Mouse (Mus musculus): Measurements from ENCODE around the gene Hspa13. TPM values are rescaled to one million over a fixed set of nuclear protein-coding genes. Genes with fewer than 3 reads are reported as not detected.
A peak's percentile ranks its signal among the peaks of the same experiment; 100 is the strongest.

Hspa13 gene
- total RNA-seq (2012; rRNA removed), result 32.8 and 35.6 TPM in 2 replicates

GRCm38 (mm10) chr16:75766388-75767249 lies at the start of gene Hspa13:
TSS of gene Hspa13 (minus strand) at chr16:75767104.
- Histone ChIP-seq H3K9ac (ENCODE audit: insufficient read depth, low read depth, low read length, poor library complexity, severe bottlenecking) (peak within 1 kb of the TSS; percentile 92), H3K9me3 (ENCODE audit: control insufficient read depth, insufficient read depth, low read depth, low read length) (no peaks in the 10 kb centered on the region), H3K36me3 (ENCODE audit: control insufficient read depth, insufficient read depth, low read length, poor library complexity, severe bottlenecking) (no peaks in the 10 kb centered on the region; the same call in 1 of the 2 replicates), H3K4me1 (ENCODE audit: control insufficient read depth in 2 of 2, insufficient read depth in 2 of 2, low read length in 2 of 2, poor library complexity in 1 of 2) (no peaks in the 10 kb centered on the region; a peak in 1 of 4 replicates), H3K4me3 (ENCODE audit: insufficient read depth in 1 of 2, low read depth in 1 of 2, low read length in 2 of 2, poor library complexity in 1 of 2, severe bottlenecking in 1 of 2) (peak within 1 kb of the TSS; percentile 98 to 99), H3K27ac (ENCODE audit: insufficient read depth, low read depth, low read length, poor library complexity, severe bottlenecking) (0 out of 2 replicates have a peak within 1 kb of the TSS, but pooled peaks have one; percentile 30)
- in situ Hi-C loops (cut with MboI; ENCODE audit: low sequenced_read_pairs in 2 of 2, unreplicated experiment in 2 of 2), result no loop called here
- TF ChIP-seq MAFK (IDR thresholded peaks at IDR 0.05; ENCODE audit: insufficient read depth, low read depth, low read length) (0 out of 2 replicates have a peak, but pooled peaks have one; percentile 44), ZNF384 (IDR thresholded peaks at IDR 0.05; ENCODE audit: low read depth, low read length) (peak; percentile 99), ZC3H11A (IDR thresholded peaks at IDR 0.05; ENCODE audit: borderline replicate concordance, low read depth, low read length) (no peak), HCFC1 (IDR thresholded peaks at IDR 0.05; ENCODE audit: borderline replicate concordance, insufficient read depth, low read length) (peak; percentile 95), CHD2 (IDR thresholded peaks at IDR 0.05; ENCODE audit: low read depth, low read length) (no peak)
- DNase-seq (ENCODE audit: low read depth, low spot score), result peak; percentile 87

- in situ Hi-C loops (cut with MboI; ENCODE audit: low sequenced_read_pairs in 2 of 2, unreplicated experiment in 2 of 2), result no loop called here
- H3K4me1 ChIP-seq (ENCODE audit: control insufficient read depth in 2 of 2, insufficient read depth in 2 of 2, low read length in 2 of 2, poor library complexity in 1 of 2), result no peaks in the 10 kb centered on the region
- no peak overlapping the region for H3K4me3 ChIP-seq (ENCODE audit: insufficient read depth in 1 of 2, low read depth in 1 of 2, low read length in 2 of 2, poor library complexity in 1 of 2, severe bottlenecking in 1 of 2)
- no peak overlapping the region for H3K27ac ChIP-seq (ENCODE audit: insufficient read depth, low read depth, low read length, poor library complexity, severe bottlenecking)
- no peaks in the 10 kb centered on the region for H3K9me3 ChIP-seq (ENCODE audit: control insufficient read depth, insufficient read depth, low read depth, low read length)
- no peak for TF ChIP-seq MAFK (IDR thresholded peaks at IDR 0.05; ENCODE audit: insufficient read depth, low read depth, low read length)
- no peak for TF ChIP-seq ZNF384 (IDR thresholded peaks at IDR 0.05; ENCODE audit: low read depth, low read length)
- TF ChIP-seq HCFC1 (IDR thresholded peaks at IDR 0.05; ENCODE audit: borderline replicate concordance, insufficient read depth, low read length), result no peak
- TF ChIP-seq ZC3H11A (IDR thresholded peaks at IDR 0.05; ENCODE audit: borderline replicate concordance, low read depth, low read length), result no peak
- TF ChIP-seq CHD2 (IDR thresholded peaks at IDR 0.05; ENCODE audit: low read depth, low read length), result no peak
- DNase-seq (ENCODE audit: low read depth, low spot score), result no peak
- H3K36me3 ChIP-seq (ENCODE audit: control insufficient read depth, insufficient read depth, low read length, poor library complexity, severe bottlenecking), result no peaks in the 10 kb centered on the region
- no peak overlapping the region for H3K9ac ChIP-seq (ENCODE audit: insufficient read depth, low read depth, low read length, poor library complexity, severe bottlenecking)
These were observed 12.4 kb upstream of the Hspa13 start for GRCm38 (mm10) chr16:75779271-75779670.

GRCm38 (mm10) chr16:75773222-75773621 lies 6.3 kb upstream of the Hspa13 start:
- Histone ChIP-seq H3K9ac (ENCODE audit: insufficient read depth, low read depth, low read length, poor library complexity, severe bottlenecking) (no peak overlapping the region), H3K9me3 (ENCODE audit: control insufficient read depth, insufficient read depth, low read depth, low read length) (no peaks in the 10 kb centered on the region), H3K4me1 (ENCODE audit: control insufficient read depth in 2 of 2, insufficient read depth in 2 of 2, low read length in 2 of 2, poor library complexity in 1 of 2) (no peaks in the 10 kb centered on the region), H3K27ac (ENCODE audit: insufficient read depth, low read depth, low read length, poor library complexity, severe bottlenecking) (no peak overlapping the region), H3K36me3 (ENCODE audit: control insufficient read depth, insufficient read depth, low read length, poor library complexity, severe bottlenecking) (no peaks in the 10 kb centered on the region), H3K4me3 (ENCODE audit: insufficient read depth in 1 of 2, low read depth in 1 of 2, low read length in 2 of 2, poor library complexity in 1 of 2, severe bottlenecking in 1 of 2) (no peak overlapping the region)
- in situ Hi-C loops (cut with MboI; ENCODE audit: low sequenced_read_pairs in 2 of 2, unreplicated experiment in 2 of 2), result no loop called here
- TF ChIP-seq ZNF384 (IDR thresholded peaks at IDR 0.05; ENCODE audit: low read depth, low read length), result no peak
- no peak for TF ChIP-seq ZC3H11A (IDR thresholded peaks at IDR 0.05; ENCODE audit: borderline replicate concordance, low read depth, low read length)
- TF ChIP-seq CHD2 (IDR thresholded peaks at IDR 0.05; ENCODE audit: low read depth, low read length), result no peak
- no peak for TF ChIP-seq MAFK (IDR thresholded peaks at IDR 0.05; ENCODE audit: insufficient read depth, low read depth, low read length)
- no peak for TF ChIP-seq HCFC1 (IDR thresholded peaks at IDR 0.05; ENCODE audit: borderline replicate concordance, insufficient read depth, low read length)
- no peak for DNase-seq (ENCODE audit: low read depth, low spot score)

- H3K9ac ChIP-seq (ENCODE audit: insufficient read depth, low read depth, low read length, poor library complexity, severe bottlenecking), result no peak overlapping the region; the same call in 1 of the 2 replicates
- no peak for DNase-seq (ENCODE audit: low read depth, low spot score)
- no peaks in the 10 kb centered on the region for H3K9me3 ChIP-seq (ENCODE audit: control insufficient read depth, insufficient read depth, low read depth, low read length)
- H3K4me3 ChIP-seq (ENCODE audit: insufficient read depth in 1 of 2, low read depth in 1 of 2, low read length in 2 of 2, poor library complexity in 1 of 2, severe bottlenecking in 1 of 2), result peak overlapping the region; percentile 98 to 99
- H3K36me3 ChIP-seq (ENCODE audit: control insufficient read depth, insufficient read depth, low read length, poor library complexity, severe bottlenecking), result no peaks in the 10 kb centered on the region; the same call in 1 of the 2 replicates
- TF ChIP-seq CHD2 (IDR thresholded peaks at IDR 0.05; ENCODE audit: low read depth, low read length), result no peak
- in situ Hi-C loops (cut with MboI; ENCODE audit: low sequenced_read_pairs in 2 of 2, unreplicated experiment in 2 of 2), result no loop called here
- H3K4me1 ChIP-seq (ENCODE audit: control insufficient read depth in 2 of 2, insufficient read depth in 2 of 2, low read length in 2 of 2, poor library complexity in 1 of 2), result no peaks in the 10 kb centered on the region; a peak in 1 of 4 replicates
- no peak overlapping the region for H3K27ac ChIP-seq (ENCODE audit: insufficient read depth, low read depth, low read length, poor library complexity, severe bottlenecking)
These were observed 522 bp upstream of the Hspa13 start for GRCm38 (mm10) chr16:75767250-75768002.

Measured in ES-E14 (cell line).